Mouse (Mus musculus) kidney, adult 8-10 months (tissue): ENCODE data around the gene Tbpl1.

Source experiments
- DNase-seq, 2 experiments: peaks; one replicate each; pipeline ENCODE4 v3.0.0; 2022

The Tbpl1 gene

DNA sequence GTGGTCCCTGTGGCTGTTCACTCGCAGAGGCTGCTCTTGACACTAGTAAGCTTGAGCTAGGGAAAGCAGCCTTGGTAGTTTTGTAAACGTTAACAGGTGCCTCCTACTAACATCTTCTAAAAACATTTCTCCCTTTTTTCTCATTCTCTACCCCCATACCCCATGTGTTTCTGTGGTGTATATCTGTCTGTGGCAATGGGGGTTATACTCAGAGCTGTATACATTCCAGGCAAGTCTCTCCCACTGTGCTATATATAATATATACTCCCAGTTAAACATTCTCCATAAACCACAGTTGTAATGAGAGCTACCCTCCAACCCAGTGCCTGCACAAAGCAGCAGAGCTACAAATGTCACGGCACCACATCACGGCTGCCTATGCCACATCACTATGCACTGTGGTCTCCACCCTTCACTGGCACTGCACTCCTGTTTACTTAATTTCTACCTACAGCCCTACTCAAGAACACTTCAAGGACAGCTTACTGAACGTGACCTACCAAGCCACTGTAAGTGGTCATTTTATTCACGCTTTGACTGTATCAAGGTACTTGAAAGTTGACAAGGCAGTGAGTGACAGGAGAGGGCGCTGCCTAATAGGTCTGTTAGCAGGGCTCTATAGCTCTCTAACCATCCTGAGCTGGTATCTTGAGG, 23.4 kb downstream of the Tbpl1 start:
- DNase-seq = no peak

GRCm38 (mm10) chr10:22703844-22704243, 27.9 kb downstream of the Tbpl1 start:
- DNase-seq = peak; percentile 24 to 35

DNA sequence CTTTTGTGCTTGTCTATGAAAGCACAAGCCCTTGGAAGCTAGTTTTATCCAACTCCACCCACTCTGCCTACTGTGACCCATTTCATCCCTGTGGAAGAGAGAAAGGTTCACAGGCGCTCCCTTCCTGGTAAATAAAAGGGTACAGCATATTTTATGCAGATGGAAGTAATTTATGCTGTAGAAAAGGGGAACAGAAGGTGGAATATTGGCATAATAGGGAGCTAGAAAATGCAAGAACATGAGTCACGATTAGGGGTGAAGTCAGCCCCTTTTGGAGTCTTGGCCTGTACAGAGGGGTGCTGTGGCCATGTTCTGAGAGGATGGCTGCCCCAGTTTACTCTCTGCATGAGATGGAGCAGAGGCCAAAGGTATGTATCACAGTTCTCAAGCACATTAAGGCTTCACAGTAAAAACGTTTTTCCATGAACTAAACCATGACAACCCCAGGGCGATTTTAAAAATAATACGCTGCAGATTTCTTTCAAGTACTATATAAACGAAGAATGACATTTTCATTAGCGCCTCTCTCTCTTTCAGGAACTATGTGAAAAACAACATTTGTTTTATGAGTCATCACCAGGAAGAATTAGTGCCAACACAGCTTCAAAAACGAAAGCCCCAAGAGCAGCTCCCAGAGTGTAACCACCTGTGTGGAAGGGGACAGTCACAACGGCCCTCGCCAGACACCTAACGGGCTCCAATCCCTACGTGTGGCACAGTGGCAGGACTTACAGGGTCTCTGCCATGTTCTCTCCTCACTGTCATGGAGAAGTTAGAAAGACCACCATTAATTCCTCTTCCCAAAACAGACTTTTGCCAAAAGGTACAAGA, 30.0 kb downstream of the Tbpl1 start:
- no peak for DNase-seq

DNA sequence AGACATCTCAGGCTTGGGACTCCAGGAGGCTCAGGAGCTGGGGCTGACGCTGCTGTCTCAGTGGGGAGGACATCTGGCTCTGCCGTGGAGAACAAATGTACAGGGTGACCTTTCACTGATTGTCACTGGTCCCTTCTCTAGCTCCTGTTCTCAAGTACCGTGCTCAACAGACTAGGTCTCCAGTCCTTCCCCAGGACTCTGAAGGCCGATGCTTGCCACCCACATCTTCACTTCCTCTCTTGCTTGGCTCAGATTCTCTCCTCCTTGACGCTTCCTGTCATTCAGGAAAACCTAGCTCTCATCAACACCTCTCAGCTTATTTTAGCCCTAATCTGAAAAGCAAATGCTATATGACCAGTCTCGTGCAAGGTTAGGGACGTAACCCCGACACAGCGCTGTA, 31.0 kb downstream of the Tbpl1 start:
- DNase-seq = no peak

DNA sequence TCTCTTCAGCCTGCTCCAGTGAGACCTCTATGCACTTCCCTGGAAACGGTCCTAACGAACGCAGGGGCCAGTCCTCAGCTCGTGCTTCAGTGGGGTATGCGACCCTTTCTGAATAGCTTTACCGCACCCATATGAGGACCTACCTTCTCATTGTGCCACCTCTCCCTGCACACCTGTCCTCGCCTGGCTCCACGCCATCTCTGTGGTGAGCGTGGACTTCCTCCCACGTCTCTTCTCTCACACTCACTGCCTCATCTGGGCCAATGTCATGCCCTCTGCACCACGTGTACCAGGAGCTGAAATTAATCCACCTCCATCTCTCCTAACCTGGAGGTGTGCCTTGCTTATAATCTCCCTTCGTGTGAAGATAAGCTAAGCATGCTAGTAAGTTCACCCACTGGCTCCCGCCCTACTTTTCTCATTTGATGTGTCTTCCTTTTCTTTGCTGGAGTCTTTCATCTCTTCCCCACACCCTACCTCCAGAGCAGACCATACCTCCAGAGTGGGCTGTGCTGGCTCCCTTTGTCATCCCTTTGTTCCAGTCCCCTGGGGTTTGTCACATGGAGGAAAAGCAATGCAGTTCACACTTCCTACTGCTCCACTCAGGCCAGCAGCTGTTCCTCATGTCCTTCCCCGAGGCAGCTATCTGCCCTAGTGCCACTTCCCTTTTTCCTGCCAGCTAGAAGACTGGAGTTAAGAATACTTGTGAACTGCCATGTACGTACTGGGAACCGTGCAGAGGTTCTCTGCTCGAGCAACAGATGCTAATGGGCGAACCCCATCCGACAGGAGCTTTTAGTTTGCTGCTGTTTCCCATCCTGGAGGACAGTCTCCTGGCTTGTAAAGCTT, 32.0 kb downstream of the Tbpl1 start:
- DNase-seq = no peak

GRCm38 (mm10) chr10:22698158-22698953, 33.4 kb downstream of the Tbpl1 start:
- peak in 1 of 2 experiments; percentile 39 for DNase-seq

- no peak for DNase-seq
Observed at GRCm38 (mm10) chr10:22696864-22697263, 34.9 kb downstream of the Tbpl1 start.

- peak; percentile 28 to 32 for DNase-seq
Observed at GRCm38 (mm10) chr10:22696236-22696635, 35.5 kb downstream of the Tbpl1 start.

GRCm38 (mm10) chr10:22675848-22676630, 55.7 kb downstream of the Tbpl1 start:
- no peak for DNase-seq

DNA sequence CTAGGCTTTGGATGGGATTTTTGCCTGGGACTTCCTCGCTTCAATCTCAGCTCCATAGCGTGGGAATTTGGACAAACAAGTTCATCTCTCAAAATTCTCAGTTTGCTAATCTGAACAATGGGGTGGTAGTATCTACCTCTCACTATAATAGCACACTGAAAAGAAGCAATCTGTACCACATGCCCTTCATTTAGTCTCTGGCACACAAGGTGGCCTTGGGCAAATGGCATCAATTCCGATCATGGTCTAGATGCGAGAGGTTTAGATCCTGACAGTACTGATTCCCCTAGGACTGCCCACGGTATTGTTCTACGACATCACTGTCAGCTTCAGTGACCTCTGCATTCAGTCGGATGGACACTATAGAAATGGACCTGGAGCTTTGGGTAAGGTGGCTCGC, 57.6 kb downstream of the Tbpl1 start:
- no peak for DNase-seq

DNA sequence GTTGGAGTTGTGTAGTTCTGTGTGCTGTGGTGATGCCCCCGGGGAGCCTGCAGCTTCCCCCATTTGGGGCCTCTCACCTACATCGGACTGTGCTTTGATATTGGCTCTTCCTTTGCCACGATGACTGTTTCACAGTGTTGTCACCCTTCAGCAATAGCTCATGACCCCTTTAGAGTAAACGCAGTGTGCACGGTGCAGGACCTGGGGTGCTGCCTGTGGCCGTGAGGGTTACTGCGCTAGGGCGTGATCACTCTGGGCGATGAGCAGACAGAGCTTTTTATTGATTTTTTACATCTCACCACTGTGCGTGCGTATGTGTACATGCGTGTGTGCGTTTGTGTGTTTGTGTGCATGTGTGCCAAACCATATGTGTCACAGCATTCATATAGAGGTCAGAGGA, 63.2 kb downstream of the Tbpl1 start:
- DNase-seq = no peak

- no peak for DNase-seq
Observed at GRCm38 (mm10) chr10:22660286-22661000, 71.3 kb downstream of the Tbpl1 start.

GRCm38 (mm10) chr10:22659386-22659725, 72.4 kb downstream of the Tbpl1 start:
- no peak for DNase-seq

- peak; percentile 27 to 38 for DNase-seq
Observed at GRCm38 (mm10) chr10:22658534-22659385, 73.0 kb downstream of the Tbpl1 start.
